Mouse (Mus musculus) G1E (cell line): ENCODE measurements around the gene Zbtb42. TPM values are rescaled to one million over a fixed set of nuclear protein-coding genes. Genes with fewer than 3 reads are reported as not detected.

ENCODE experiments used
- ATAC-seq: 2 replicates; pipeline ENCODE4 v1.8.0; 2016; ENCODE audit warnings: mild to moderate bottlenecking; ENCODE audit not compliant: insufficient number of reproducible peaks, poor library complexity, low FRiP score, severe bottlenecking; ENCODE audit errors: extremely low read depth
- DNase-seq: peaks from one replicate; pipeline ENCODE4 v3.0.0; 2012; ENCODE audit warnings: low spot score
- H3K27me3 ChIP-seq: 2 replicates; pipeline ENCODE4 v1.6.1; 2012; ENCODE audit warnings: mild to moderate bottlenecking, low read length, inconsistent platforms; ENCODE audit not compliant: insufficient read depth
- H3K36me3 ChIP-seq: replicated peaks from 2 replicates; pipeline ENCODE3; 2012; ENCODE audit warnings: mild to moderate bottlenecking, inconsistent platforms
- H3K4me1 ChIP-seq: 2 replicates; pipeline ENCODE4 v1.6.1; 2012; ENCODE audit warnings: low read depth, low read length, inconsistent platforms, mixed read lengths; ENCODE audit not compliant: insufficient read depth
- H3K4me3 ChIP-seq: 2 replicates; pipeline ENCODE4 v1.5.1; 2012; ENCODE audit warnings: low read depth, mild to moderate bottlenecking, inconsistent platforms, low read length, moderate library complexity, mixed read lengths
- H3K9me3 ChIP-seq: replicated peaks from 2 replicates; pipeline ENCODE4 v1.6.1; 2012; ENCODE audit warnings: inconsistent platforms
- CTCF ChIP-seq: IDR thresholded peaks from 2 replicates; pipeline ENCODE4 v1.5.1; 2012; ENCODE audit warnings: low read depth, low read length, inconsistent platforms, mixed read lengths
- GATA1 ChIP-seq: IDR thresholded peaks from 2 replicates; pipeline ENCODE4 v1.6.1; 2012; ENCODE audit warnings: borderline replicate concordance, low read length, inconsistent platforms, mixed read lengths
- GATA2 ChIP-seq: IDR thresholded peaks from 2 replicates; pipeline ENCODE4 v1.6.1; 2012; ENCODE audit warnings: low read depth, low read length, inconsistent platforms, borderline replicate concordance
- POLR2AphosphoS5 ChIP-seq: IDR thresholded peaks from 2 replicates; pipeline ENCODE4 v1.6.1; 2012; ENCODE audit warnings: low read depth, low read length, inconsistent platforms; ENCODE audit not compliant: insufficient replicate concordance
- TAL1 ChIP-seq: conservative IDR thresholded peaks from 2 replicates; pipeline ENCODE4 v1.6.1; 2012; ENCODE audit warnings: low read depth, low read length, inconsistent platforms, mixed read lengths
- polyA plus RNA-seq: library from polyadenylated mRNA; stranded (reverse); fragments of >175 nt; gene quantifications from 2 replicates; pipeline ENCODE4 v1.2.3, GENCODE M21; 2012
- total RNA-seq, 2 experiments: library from RNA; stranded (forward) in 1 of 2; stranded (reverse) in 1 of 2; fragments of 200-1000 nt in 1 of 2; fragments of >200 nt in 1 of 2; fragmentation: Nextera tagmentation in 1 of 2; gene quantifications; 2 replicates each; pipeline ENCODE4 v1.2.3; 2014 to 2017

The Zbtb42 gene
- total and polyA plus RNA-seq, 3 experiments: 0.33 to 0.98 (median 0.80) TPM

DNA sequence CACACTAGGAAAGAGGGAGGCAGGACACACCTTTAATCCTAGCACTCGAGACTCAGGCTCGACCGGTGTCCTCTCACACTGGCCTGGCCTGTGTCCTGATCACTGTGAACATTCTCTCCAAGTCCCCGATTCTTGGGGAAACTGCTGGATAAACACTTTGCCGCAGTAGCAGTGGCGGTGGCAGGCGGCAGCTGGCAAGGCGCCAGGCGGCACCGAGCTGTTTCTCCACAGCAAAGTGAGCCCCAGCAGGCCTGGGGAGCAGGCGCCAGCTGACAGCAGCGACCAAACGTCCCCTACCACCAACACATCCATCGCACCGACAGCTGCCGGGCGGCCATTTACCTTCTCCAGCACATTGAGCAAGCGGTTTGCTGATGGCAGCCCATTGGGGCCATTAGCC, 13.2 kb upstream of the Zbtb42 start:
- Histone ChIP-seq H3K9me3 (no peaks in the 10 kb centered on the region), H3K4me3 (no peak overlapping the region), H3K36me3 (peaks cover 99% of the 10 kb centered on the region), H3K27me3 (no peaks in the 10 kb centered on the region), H3K4me1 (peaks cover 80% of the 10 kb centered on the region)
- DNase-seq (no peak), ATAC-seq (no peak)
- no peak for TF ChIP-seq GATA1
- no peak for TF ChIP-seq GATA2
- no peak for TF ChIP-seq CTCF
- no peak for TF ChIP-seq POLR2AphosphoS5
- no peak for TF ChIP-seq TAL1

DNA sequence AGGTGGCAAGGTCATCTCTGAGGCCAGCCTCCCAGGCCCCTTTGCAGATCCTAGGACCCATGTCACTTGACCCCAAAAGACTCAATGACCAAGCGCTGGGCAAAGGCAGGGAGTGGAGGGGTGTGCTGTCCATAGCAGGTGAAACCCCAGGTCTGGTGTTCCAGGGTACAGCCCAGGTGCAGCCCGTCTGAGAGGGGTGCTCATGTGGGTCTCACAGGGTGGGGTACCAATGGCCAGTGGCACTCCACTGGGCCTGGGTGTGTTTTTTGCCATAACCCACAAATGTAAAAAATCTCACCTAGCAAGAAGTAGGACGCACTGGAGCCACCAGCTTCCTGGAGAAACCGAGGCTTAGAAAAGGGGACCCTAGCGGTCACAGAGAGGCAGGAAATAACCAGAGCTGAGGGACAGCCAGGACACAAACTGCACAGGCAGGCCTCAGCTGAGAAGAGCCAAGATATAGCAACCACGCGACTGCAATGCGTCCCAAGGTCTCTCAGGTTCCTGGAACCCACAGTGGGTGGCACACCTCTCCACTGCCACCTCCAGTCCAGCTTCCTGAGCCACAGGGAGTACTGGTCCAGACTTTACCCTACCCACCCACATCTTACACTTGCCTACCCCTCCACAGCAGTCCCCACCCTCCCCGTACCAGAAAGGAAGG, 12.6 kb upstream of the Zbtb42 start:
- no peak for TF ChIP-seq GATA1
- TF ChIP-seq CTCF: no peak
- no peak for TF ChIP-seq GATA2
- TF ChIP-seq POLR2AphosphoS5: no peak
- TF ChIP-seq TAL1: no peak
- peaks cover 80% of the 10 kb centered on the region for H3K4me1 ChIP-seq
- DNase-seq (no peak), ATAC-seq (no peak; the same call in 1 of the 2 replicates)
- no peak overlapping the region for H3K4me3 ChIP-seq
- H3K9me3 ChIP-seq: no peaks in the 10 kb centered on the region
- peaks cover 99% of the 10 kb centered on the region for H3K36me3 ChIP-seq
- H3K27me3 ChIP-seq: no peaks in the 10 kb centered on the region

DNA sequence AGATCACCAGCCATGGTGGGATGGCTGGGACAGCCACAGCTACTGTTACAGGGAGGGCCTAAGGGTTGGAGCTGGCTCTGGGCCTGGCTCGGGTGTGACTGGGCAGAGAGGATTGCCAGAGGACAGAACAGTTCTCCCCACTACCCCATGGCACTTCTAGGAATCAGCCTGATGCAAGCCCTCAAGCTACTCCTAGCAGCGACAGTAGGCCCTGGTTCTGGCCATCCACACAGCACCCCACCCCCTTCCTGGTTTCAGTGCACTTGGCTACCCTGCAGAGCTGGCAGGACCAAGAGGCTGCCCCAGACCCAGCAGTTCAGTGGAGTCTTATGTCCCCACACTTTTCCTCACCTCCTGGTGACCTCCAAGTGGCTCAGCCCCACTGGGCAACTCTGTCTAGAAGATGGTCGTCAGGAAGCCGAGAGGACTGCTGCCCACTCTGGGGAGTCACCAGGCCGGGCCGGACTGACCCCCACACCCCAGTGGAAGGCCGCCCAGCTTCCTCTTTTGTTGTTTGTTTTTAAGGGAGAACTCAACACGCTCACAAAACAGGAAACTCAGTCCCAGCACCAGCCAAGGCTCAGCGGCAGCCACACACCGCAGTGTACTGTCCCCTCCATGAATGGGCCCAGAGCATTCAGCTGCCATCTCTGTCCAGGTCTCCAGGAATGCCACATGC, 10.9 kb upstream of the Zbtb42 start:
- peak overlapping the region; percentile 17; the same call in 1 of the 2 replicates for H3K4me3 ChIP-seq
- peaks cover 99% of the 10 kb centered on the region for H3K36me3 ChIP-seq

DNA sequence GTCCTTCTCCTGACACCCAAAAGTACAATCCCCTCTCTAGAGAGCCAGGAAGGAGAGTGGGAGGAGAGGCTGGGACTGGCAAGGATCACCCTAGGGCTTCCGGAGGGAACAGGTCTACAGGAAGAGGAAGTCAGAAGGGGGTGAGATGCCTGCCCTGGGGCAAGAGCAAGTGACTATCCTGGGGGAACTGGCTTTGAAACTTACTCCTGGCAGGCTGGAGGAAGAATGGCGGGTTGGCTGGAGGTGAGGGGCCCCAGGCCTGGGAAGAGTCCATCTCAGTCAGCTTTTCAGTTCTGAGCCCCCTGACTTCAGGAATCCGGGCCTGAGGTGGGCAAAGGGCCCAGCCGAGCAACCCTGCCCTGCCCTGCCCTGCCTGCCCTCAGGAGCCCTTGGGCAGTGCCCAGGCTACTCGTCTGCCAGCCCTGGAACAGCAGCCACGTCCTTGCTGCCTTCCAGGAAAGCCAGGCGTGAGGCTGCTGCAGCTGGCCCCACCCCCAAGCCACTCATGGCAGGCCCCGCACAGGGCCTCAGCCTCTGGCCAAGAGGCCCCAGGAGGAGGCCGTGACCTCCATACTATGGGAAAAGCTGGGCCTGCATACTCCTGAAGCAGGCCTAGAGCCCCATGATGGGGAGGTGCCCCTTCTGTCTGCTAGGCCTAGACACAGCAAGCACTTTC, 7.8 kb upstream of the Zbtb42 start:
- Histone ChIP-seq H3K4me3 (peak overlapping the region; percentile 80; the same call in 1 of the 2 replicates), H3K36me3 (peaks cover 69% of the 10 kb centered on the region), H3K9me3 (no peaks in the 10 kb centered on the region), H3K27me3 (no peaks in the 10 kb centered on the region), H3K4me1 (peaks cover 84% of the 10 kb centered on the region)
- no peak for TF ChIP-seq GATA2
- ATAC-seq: no peak
- peak; percentile 58 for DNase-seq

More for the DNA sequence above, 10.9 kb upstream of the Zbtb42 start:
- DNase-seq: no peak
- Histone ChIP-seq H3K4me1 (peaks cover 82% of the 10 kb centered on the region), H3K27me3 (no peaks in the 10 kb centered on the region), H3K9me3 (no peaks in the 10 kb centered on the region)
- no peak; the same call in 1 of the 2 replicates for ATAC-seq
- TF ChIP-seq CTCF (no peak), TAL1 (no peak), GATA1 (no peak), GATA2 (no peak), POLR2AphosphoS5 (no peak)

DNA sequence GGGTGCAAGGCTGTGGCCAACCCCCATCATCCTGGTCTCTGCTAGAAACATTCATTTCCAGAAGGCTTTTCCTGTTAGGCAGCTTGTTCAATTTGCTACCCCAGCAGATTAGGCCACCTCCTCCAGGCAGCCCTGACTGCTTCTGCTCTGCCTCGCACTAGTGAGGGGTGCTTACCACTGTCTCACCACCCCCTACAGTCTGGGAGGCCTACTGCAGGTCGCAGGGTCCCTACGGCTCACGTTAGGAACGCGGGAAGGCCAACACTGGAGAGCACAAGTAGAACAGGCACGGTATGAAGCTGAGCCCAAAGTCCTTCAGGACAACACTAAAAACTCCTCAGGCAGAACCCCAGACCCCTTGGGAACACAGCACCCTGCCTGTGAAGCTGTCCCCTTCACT, 6.7 kb upstream of the Zbtb42 start:
- peak overlapping the region; percentile 80; the same call in 1 of the 2 replicates for H3K4me3 ChIP-seq
- TF ChIP-seq CTCF: no peak
- TF ChIP-seq TAL1: no peak
- no peak for TF ChIP-seq GATA1
- no peak for TF ChIP-seq POLR2AphosphoS5
- TF ChIP-seq GATA2: no peak
- H3K27me3 ChIP-seq: peaks cover 3% of the 10 kb centered on the region; the same call in 1 of the 2 replicates
- ATAC-seq: no peak
- H3K9me3 ChIP-seq: no peaks in the 10 kb centered on the region
- peaks cover 82% of the 10 kb centered on the region for H3K4me1 ChIP-seq
- DNase-seq: no peak
- peaks cover 58% of the 10 kb centered on the region for H3K36me3 ChIP-seq

DNA sequence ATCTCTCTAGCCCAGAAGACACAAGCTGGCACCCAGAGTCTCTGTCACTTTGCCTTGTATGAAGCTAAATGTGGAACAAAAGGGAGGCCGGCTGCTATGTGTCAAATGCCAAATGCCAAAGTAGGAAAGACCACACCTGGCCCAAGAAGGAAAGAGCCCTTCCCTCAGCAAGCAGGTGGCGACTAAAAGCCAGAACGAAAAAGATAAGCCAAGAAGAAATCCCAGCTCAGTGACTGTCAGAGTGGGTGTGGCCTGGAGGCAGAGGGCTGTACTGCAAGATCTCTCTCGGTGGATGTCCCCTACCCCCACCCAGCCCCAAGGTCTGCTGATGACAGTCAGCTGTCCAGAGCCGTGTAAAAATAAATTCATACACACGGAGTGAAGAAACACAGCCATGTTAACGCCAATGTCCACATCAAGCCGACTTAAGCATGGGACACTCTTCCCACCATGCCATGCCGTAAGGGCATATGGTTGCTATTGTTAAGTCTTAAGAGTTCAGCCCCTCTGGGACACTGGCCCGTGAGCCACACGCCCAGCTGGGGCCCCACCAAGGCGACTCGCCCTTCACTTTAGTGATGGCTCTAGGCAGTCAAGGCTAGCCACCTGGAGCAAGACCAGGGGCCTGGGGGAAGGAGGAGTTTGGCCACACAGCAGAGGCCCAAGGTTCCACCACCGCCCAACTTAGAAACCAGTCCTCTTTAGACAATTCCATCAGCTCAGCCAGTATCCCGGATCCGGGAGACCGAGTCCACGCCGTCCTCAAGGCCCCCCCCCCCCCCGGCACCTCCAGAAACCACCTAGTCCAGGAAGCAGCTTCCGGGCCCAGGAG, 5.7 kb upstream of the Zbtb42 start:
- Histone ChIP-seq H3K9me3 (no peaks in the 10 kb centered on the region), H3K4me1 (peaks cover 80% of the 10 kb centered on the region), H3K4me3 (peak overlapping the region; percentile 80), H3K36me3 (peaks cover 48% of the 10 kb centered on the region), H3K27me3 (peaks cover 14% of the 10 kb centered on the region)
- no peak for TF ChIP-seq TAL1
- no peak for TF ChIP-seq CTCF
- TF ChIP-seq POLR2AphosphoS5: no peak
- peak; percentile 47 for ATAC-seq
- DNase-seq: peak; percentile 88
